Mouse (Mus musculus): Measurements from ENCODE around the gene Nhp2.

DNA sequence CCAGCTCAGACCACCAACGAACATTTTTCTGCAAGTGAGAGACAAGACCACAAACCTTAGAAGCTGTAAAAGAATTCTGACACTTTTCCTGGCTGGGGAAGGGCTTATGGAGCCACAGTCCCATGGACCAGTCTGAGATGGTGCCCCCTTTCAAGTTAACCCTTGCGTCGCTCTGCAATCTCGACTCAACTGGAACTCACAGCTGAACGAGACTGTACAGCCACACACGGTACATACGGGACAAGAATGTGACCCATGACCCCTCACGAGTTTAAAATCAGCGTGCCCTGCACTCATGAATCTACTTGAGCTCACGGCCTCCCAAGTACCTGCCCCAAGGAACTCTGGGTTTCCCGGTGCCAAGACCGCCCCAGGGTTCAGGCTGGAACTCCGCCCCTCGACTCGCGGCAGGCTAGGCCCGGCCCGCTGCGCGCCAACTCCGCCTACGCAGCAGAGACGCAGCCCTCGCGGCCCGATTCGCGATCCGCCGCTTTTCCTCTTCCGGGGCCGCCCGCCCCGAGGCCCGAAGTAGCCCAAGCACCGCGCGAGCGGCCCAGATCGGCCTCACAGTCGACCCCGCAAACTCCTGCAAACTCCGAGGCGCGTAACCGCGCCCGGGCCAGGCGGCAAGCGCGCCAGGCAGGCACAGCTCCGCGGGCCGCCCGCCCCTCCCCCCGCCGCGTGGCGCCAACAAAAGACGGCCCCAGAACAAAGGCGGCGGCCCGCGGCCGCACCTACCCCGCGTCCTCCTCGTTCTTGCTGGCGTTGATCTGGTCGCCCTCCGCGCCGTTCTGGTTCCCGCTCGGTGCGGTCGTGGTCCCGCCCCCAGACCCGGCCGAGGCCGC is 13.7 kb upstream of the Nhp2 start:
- TF ChIP-seq CTCF (IDR thresholded peaks at IDR 0.05; ENCODE audit: extremely low read depth, insufficient read depth, insufficient read length, insufficient replicate concordance) (no peak), POLR2A (IDR thresholded peaks at IDR 0.05; ENCODE audit: low read depth, low read length) (peak; percentile 48)

All from spleen, adult 2 months (tissue).